Mouse (Mus musculus) myocyte (in vitro differentiated cells): ENCODE results near the gene Ripk1.
A peak's percentile ranks its signal among the peaks of the same experiment; 100 is the strongest.

Experiments used
- CEBPB ChIP-seq: IDR thresholded peaks from 2 replicates; pipeline ENCODE4 v1.6.1; 2011; ENCODE audit warnings: mild to moderate bottlenecking, moderate library complexity; ENCODE audit not compliant: poor library complexity, insufficient read depth, severe bottlenecking
- POLR2A ChIP-seq: IDR thresholded peaks from one replicate; pipeline ENCODE4 v1.6.1; 2011; ENCODE audit warnings: low read depth, mild to moderate bottlenecking, control low read depth, moderate library complexity; ENCODE audit not compliant: insufficient read length
- REST ChIP-seq: IDR thresholded peaks from one replicate; pipeline ENCODE4 v1.6.1; 2011; ENCODE audit warnings: mild to moderate bottlenecking, control low read depth, moderate library complexity; ENCODE audit not compliant: insufficient read depth, insufficient read length

- TF ChIP-seq REST (no peak), POLR2A (peak; percentile 44), CEBPB (no peak)
Observed at GRCm38 (mm10) chr13:34079801-34080200, 77.6 kb downstream of the Ripk1 start.
